Mouse (Mus musculus): ENCODE results near the gene Snx29. TPM values are rescaled to one million over a fixed set of nuclear protein-coding genes. Genes with fewer than 3 reads are reported as not detected.
A peak's percentile ranks its signal among the peaks of the same experiment; 100 is the strongest.
"Not testable (repeated sequence)": the region's sequence is repeated elsewhere in the genome, so short reads cannot be mapped to it uniquely, and the experiment has no call there.

Gene Snx29
- total RNA-seq, 2 experiments from 2014 or later = 17.8 to 20.6 TPM

GRCm38 (mm10) chr16:11447905-11448304, 125.2 kb downstream of the Snx29 start:
- DNase-seq (ENCODE audit: low spot score in 2 of 2) = no peak

- DNase-seq (ENCODE audit: low spot score in 2 of 2) = not testable (repeated sequence)
Measured at GRCm38 (mm10) chr16:11448696-11449095, 126.0 kb downstream of the Snx29 start.

DNA sequence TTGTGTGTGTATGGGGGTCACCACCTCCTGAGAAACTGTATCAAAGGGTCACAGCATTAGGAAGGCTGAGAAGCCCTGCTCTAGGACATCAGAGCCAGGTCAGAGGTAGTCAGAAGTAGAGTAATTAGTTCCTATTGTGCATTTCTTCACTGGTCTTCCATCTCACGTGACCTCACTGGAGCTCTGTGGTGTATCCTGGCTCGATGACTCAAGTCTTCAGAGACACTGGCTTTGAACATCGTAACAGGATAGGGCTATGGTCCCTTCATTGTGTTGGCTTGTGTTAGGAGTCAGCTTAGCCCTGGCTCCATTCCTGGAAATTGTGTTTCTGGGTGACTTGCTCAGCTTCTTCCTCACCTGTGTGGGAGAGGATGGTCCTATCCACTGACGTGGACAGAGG, 126.6 kb downstream of the Snx29 start:
- DNase-seq (ENCODE audit: low spot score in 2 of 2) = no peak

DNA sequence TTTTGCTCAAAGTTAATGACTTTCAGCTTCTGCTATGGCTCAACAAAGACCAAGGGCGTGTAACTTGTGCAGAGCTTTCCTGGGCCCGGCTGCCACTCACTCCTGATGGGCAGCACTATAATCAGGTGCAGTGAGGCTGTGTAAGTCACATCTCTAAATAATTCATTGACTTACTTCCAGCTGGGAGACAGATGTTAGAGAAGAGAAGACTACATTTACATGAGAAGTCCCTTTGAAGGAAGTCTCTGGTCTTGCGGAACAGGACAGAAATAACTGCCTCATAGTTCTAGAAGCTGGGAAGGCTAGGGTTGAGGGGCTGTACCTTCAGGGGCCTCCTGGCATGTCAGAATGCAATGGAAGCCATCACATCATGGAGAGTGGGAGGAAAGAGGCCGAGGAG, 127.9 kb downstream of the Snx29 start:
- no peak for DNase-seq (ENCODE audit: low spot score in 2 of 2)

DNA sequence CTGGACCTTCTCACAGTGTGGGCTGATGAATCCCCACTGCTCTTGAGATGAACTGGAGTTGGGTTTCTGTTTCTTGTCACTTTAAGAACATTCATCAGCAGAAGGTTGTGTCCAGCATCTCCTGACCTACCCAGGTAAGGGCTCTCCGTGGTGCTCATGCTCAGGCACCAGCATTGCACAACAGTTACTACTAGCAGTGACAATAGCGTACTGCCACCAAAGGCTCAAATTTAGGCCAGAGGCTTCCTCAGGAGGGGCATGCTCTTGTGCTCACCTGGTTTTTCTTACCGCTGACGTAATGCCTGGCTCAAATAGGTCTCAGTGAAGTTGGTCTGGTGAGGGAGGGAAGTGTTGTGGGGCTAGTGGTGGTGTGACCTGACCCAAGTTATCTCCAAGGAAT, 132.2 kb downstream of the Snx29 start:
- no peak for DNase-seq (ENCODE audit: low spot score in 2 of 2)

GRCm38 (mm10) chr16:11455545-11456140, 132.9 kb downstream of the Snx29 start:
- DNase-seq (ENCODE audit: low spot score in 2 of 2) = peak in 1 of 2 experiments; percentile 21

GRCm38 (mm10) chr16:11456141-11456645, 133.5 kb downstream of the Snx29 start:
- DNase-seq (ENCODE audit: low spot score in 2 of 2) = peak in 1 of 2 experiments; percentile 19

DNA sequence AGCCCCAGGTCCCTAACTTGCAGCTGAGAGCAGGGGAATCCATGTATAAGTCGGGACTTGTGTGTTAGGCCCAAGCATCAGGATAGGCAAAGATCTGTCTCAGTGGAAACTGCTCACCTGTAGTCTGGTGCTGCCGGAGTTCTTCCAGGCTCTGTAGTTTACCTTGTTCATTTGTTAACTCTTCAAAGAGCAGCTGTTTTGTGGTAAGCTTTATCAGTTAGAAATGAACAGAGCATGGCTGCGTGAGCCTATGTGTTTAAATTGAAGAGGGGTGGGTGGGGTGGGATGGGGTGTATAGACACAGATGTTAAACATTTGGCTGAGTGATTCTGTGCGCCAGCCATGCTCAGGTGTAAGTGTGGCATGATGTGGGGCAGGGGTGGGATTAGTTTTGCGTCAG, 134.4 kb downstream of the Snx29 start:
- DNase-seq (ENCODE audit: low spot score in 2 of 2) = no peak

- DNase-seq (ENCODE audit: low spot score in 2 of 2) = no peak
Measured at GRCm38 (mm10) chr16:11457609-11458350, 135.1 kb downstream of the Snx29 start.

GRCm38 (mm10) chr16:11460210-11460609, 137.5 kb downstream of the Snx29 start:
- DNase-seq (ENCODE audit: low spot score in 2 of 2) = no peak

GRCm38 (mm10) chr16:11461612-11462011, 138.9 kb downstream of the Snx29 start:
- peak; percentile 41 to 75 for DNase-seq (ENCODE audit: low spot score in 2 of 2)

- peak; percentile 72 to 76 for DNase-seq (ENCODE audit: low spot score in 2 of 2)
Measured at GRCm38 (mm10) chr16:11468533-11469179, 145.9 kb downstream of the Snx29 start.

DNA sequence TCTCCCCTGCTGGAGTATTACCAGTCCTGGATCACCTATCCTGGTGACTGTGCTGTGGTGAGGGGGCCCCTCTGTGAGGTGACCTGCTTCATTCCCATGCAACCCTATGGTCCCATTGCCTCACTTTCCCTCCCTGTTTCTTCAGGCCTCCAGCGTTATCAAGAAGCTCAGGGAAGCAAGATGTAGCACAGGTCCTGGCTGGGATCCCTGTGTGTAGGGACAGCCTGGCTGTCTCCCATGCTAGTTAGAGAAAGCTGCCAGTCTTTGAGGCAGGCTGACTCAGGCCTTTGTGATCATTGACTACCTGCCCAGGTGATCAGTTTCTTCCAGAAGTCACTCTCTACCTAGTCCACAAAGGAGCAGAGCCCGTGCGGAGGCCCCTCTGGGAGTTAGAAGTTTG, 146.8 kb downstream of the Snx29 start:
- DNase-seq (ENCODE audit: low spot score in 2 of 2) = no peak

DNA sequence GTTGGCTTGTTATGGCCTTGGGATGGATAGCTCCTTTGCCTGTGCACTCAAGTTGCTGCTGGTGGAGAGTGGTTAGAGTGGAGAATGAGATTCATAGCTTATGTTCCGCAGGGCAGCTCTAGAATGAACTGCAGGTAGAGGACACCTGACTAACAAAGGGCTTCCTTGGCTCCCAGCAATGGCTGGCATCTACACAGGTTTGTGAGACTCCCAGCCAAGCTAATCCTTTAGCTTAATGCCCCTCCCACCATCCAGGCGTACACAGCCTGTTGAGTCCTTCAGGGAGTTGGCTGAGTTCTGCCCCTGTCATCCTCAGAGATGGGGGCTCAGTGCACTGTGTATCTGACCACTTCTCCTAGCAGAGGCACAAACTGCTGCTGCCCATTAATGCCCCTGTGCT, 148.5 kb downstream of the Snx29 start:
- no peak for DNase-seq (ENCODE audit: low spot score in 2 of 2)

GRCm38 (mm10) chr16:11472852-11473251, 150.1 kb downstream of the Snx29 start:
- no peak for DNase-seq (ENCODE audit: low spot score in 2 of 2)

GRCm38 (mm10) chr16:11473474-11473873, 150.8 kb downstream of the Snx29 start:
- no peak for DNase-seq (ENCODE audit: low spot score in 2 of 2)

GRCm38 (mm10) chr16:11473893-11474505, 151.3 kb downstream of the Snx29 start:
- DNase-seq (ENCODE audit: low spot score in 2 of 2) = no peak

- no peak for DNase-seq (ENCODE audit: low spot score in 2 of 2)
Measured at GRCm38 (mm10) chr16:11475137-11475943, 152.6 kb downstream of the Snx29 start.

- no peak for DNase-seq (ENCODE audit: low spot score in 2 of 2)
Measured at GRCm38 (mm10) chr16:11476314-11476713, 153.6 kb downstream of the Snx29 start.

- DNase-seq (ENCODE audit: low spot score in 2 of 2) = no peak
Measured at GRCm38 (mm10) chr16:11476968-11477367, 154.3 kb downstream of the Snx29 start.

DNA sequence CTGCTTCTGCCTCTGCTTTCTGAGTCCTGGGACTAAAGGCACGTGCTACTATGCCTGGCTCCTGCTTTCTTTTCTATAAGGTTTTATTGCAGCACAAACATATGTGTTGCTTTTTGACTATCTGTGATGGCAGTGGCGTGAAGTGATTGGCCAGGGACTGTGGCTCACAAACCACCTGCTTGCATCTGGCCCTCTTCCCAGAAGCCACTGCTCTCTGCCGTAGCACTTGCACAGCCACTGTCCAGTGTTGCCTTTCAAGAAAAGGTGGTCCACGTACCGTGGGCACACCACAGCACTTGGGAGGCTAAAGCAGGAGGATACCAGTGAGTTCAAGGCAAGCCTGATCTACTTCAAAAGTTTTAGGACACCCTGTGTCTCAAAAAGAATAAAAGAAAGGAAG, 154.9 kb downstream of the Snx29 start:
- no peak for DNase-seq (ENCODE audit: low spot score in 2 of 2)

Measured in left cerebral cortex, adult 18-20 months (tissue).